Mouse (Mus musculus): ENCODE measurements around the gene Fmc1. TPM values are rescaled to one million over a fixed set of nuclear protein-coding genes. Genes with fewer than 3 reads are reported as not detected.

Fmc1 gene
- polyA plus RNA-seq, 1 experiment from 2014 or later: 227 TPM

Small RNA genes within 50 kb of the gene (microRNA-seq; reads per million reads assigned to microRNA genes)
- not detected for gene Mir7670

Other genes with a start within 250 kb of the Fmc1 start
- gene Zc3hav1l, start 234.2 kb upstream of the Fmc1 start, polyA plus RNA-seq (2014; fragmentation: Nextera tagmentation; extraction: Ambion mirVana): 7.6 and 10.3 TPM in 2 replicates
- gene Zc3hav1, start 178.9 kb upstream of the Fmc1 start, polyA plus RNA-seq (2014; fragmentation: Nextera tagmentation; extraction: Ambion mirVana): 0.68 and 0.89 TPM in 2 replicates
- gene Ttc26, start 152.0 kb upstream of the Fmc1 start, polyA plus RNA-seq (2014; fragmentation: Nextera tagmentation; extraction: Ambion mirVana): 4.9 and 5.8 TPM in 2 replicates
- gene Ubn2, start 99.6 kb upstream of the Fmc1 start, polyA plus RNA-seq (2014; fragmentation: Nextera tagmentation; extraction: Ambion mirVana): 26.5 and 32.5 TPM in 2 replicates
- 71.7 and 79.8 TPM in 2 replicates for gene Luc7l2, start 17.8 kb downstream of the Fmc1 start, polyA plus RNA-seq (2014; fragmentation: Nextera tagmentation; extraction: Ambion mirVana)
- gene Klrg2, start 103.7 kb downstream of the Fmc1 start, polyA plus RNA-seq (2014; fragmentation: Nextera tagmentation; extraction: Ambion mirVana): 0.13 TPM in 1 of 2 replicates, not detected in the other
- 20.7 and 33.0 TPM in 2 replicates for gene Clec2l, start 129.6 kb downstream of the Fmc1 start, polyA plus RNA-seq (2014; fragmentation: Nextera tagmentation; extraction: Ambion mirVana)

Data from neural tube, embryonic 14.5 days (tissue).